Mouse (Mus musculus) embryonic facial prominence, embryonic 14.5 days (tissue): ENCODE data around the gene Dclk2. TPM values are rescaled to one million over a fixed set of nuclear protein-coding genes. Genes with fewer than 3 reads are reported as not detected.

Experiments
- ATAC-seq: fragments of 200-750 bp; cut with Nextera tagmentation; 2 replicates; pipeline ENCODE4 v1.8.0; 2017; ENCODE audit warnings: low read depth, moderate number of reproducible peaks, moderate TSS enrichment
- DNase-seq: peaks from one replicate; pipeline ENCODE4 v3.0.0-alpha.2; 2015; ENCODE audit warnings: low spot score
- H3K27ac ChIP-seq: fragments of 300-500 bp; sonication (generic); replicated peaks from 2 replicates; pipeline ENCODE4 v1.5.1; 2014; ENCODE audit warnings: low read depth, mild to moderate bottlenecking, low read length, moderate library complexity
- H3K27me3 ChIP-seq: fragments of 300-500 bp; sonication (generic); replicated peaks from 2 replicates; pipeline ENCODE4 v1.6.1; 2014; ENCODE audit warnings: low read length; ENCODE audit not compliant: control insufficient read depth, insufficient read depth
- H3K36me3 ChIP-seq: fragments of 300-500 bp; sonication (generic); 2 replicates; pipeline ENCODE4 v1.6.1; 2014; ENCODE audit warnings: low read length, mixed read lengths; ENCODE audit not compliant: control insufficient read depth, insufficient read depth
- H3K4me1 ChIP-seq: fragments of 300-500 bp; sonication (generic); 2 replicates; pipeline ENCODE4 v1.6.1; 2014; ENCODE audit warnings: antibody characterized with exemption, low read length; ENCODE audit not compliant: control insufficient read depth, insufficient read depth
- H3K4me2 ChIP-seq: fragments of 300-500 bp; sonication (generic); 2 replicates; pipeline ENCODE4 v1.6.1; 2014; ENCODE audit warnings: low read depth, mild to moderate bottlenecking, low read length, moderate library complexity, mixed read lengths
- H3K4me3 ChIP-seq: fragments of 300-500 bp; sonication (generic); 2 replicates; pipeline ENCODE4 v1.5.1; 2014; ENCODE audit warnings: low read depth, mild to moderate bottlenecking, low read length
- H3K9ac ChIP-seq: fragments of 300-500 bp; sonication (generic); 2 replicates; pipeline ENCODE4 v1.6.1; 2014; ENCODE audit warnings: low read depth, mild to moderate bottlenecking, low read length, moderate library complexity, mixed read lengths
- H3K9me3 ChIP-seq: fragments of 300-500 bp; sonication (generic); 2 replicates; pipeline ENCODE4 v1.6.1; 2016; ENCODE audit warnings: low read length; ENCODE audit not compliant: control insufficient read depth
- WGBS: fragments of 180-500 bp; shearing (Covaris S2); extraction: QIAGEN DNeasy Blood & Tissue Kit; methylation state at CpG from one replicate; pipeline ENCODE4 v1.1.7; 2014; 5-methylcytosine and 5-hydroxymethylcytosine counted together
- polyA plus RNA-seq: library from polyadenylated mRNA; unstranded; fragments of >200 nt; fragmentation: Nextera tagmentation; extraction: Ambion mirVana; gene quantifications from 2 replicates; pipeline ENCODE4 v1.2.1, GENCODE M21; 2014

The Dclk2 gene
- 9.9 and 13.0 TPM in 2 replicates for polyA plus RNA-seq

DNA sequence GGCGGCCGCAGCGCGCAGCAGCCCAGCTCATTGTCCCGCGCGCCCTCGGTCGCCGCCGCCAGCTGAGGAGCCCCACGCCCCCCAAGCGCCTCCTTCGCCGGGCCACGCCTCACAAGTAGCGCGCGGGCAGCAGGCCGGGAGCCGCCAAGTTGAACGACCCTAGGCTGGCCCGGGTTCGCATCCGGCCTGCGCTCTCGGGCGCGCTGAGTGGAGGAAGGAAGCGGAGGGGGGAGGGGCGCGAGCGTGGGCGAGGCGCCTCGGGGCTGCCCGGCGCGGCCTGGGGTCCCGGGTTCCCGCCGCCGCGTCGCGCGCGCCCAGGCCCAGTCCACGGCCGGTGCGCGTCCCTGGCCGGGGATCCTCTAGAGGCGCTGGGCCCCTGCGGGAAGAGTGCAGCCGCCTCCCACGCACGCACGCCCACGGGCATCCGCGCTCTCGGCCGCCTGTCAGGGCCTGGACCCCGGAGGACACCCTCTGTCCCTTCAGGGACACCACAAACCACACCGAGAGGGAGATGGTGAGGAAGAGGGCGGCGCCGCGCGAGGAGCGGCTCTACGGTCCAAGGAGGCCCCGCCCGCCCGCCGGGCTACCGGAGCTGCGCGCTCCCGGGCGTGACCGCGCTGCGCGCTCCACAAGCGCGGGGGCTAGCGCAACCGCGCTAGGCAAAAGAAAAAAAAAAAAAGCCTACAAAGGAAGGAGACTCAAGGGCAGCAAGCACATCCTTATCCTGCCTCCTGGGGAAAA is at the start of gene Dclk2:
TSS of gene Dclk2 (minus strand) at position 510 of the 741 bp plus-strand sequence.
- H3K9ac ChIP-seq, result peak within 1 kb of the TSS; percentile 85
- peak; percentile 83 for DNase-seq
- peaks cover 14% of the 10 kb centered on the region for H3K27me3 ChIP-seq
- no peaks in the 10 kb centered on the region for H3K9me3 ChIP-seq
- H3K4me1 ChIP-seq, result peaks cover 3% of the 10 kb centered on the region; the same call in 1 of the 2 replicates
- peak within 1 kb of the TSS; percentile 97 for H3K4me2 ChIP-seq
- peak within 1 kb of the TSS; percentile 63; the same call in 1 of the 2 replicates for H3K27ac ChIP-seq
- H3K4me3 ChIP-seq, result peak within 1 kb of the TSS; percentile 83
- peak; percentile 90 for ATAC-seq
- under 1% methylated on average over 40 of the region's 91 CpGs for WGBS
- H3K36me3 ChIP-seq, result no peaks in the 10 kb centered on the region

DNA sequence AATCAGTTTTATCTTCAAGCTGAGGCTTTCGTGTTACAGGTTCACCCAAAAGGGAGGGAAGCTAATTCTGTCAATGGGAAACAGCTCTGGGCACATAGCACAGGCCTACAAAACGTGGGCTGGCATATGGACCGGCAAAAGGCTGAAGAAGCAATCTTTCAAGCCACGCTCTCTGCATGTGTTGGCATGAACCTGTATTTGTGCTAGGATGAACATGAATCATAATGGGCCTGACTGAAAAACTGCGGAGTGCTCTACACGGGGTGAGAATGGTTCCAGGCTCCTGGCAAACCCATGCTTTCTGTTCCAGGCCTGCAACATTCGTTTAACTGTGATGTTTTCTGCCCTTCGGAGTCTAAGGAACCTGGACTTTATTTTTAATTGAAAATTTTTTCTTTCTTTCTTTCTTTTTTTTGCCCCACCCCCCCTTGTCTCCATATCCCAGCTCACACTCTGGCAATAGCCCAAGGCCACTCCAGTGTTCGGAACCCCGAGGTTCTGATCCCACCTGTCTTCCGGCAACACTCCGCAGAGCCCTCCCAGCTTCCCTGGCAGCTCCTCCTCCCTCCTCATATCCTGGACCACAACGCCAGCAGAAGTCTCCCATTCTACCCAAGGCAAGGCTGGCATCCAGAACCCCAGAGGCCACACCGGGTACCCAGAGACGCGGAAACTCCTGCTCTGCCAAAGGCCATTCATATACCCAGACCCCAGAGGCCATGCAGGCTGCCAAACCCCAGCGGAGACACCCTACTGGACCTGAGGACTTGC is 42.2 kb upstream of the Dclk2 start:
- Histone ChIP-seq H3K9ac (no peak overlapping the region), H3K9me3 (no peaks in the 10 kb centered on the region), H3K36me3 (no peaks in the 10 kb centered on the region), H3K4me2 (no peak overlapping the region), H3K4me3 (no peak overlapping the region), H3K27me3 (no peaks in the 10 kb centered on the region), H3K4me1 (no peaks in the 10 kb centered on the region), H3K27ac (no peak overlapping the region)
- 79% methylated on average over 17 of the region's 17 CpGs for WGBS
- no peak for DNase-seq
- ATAC-seq, result no peak

DNA sequence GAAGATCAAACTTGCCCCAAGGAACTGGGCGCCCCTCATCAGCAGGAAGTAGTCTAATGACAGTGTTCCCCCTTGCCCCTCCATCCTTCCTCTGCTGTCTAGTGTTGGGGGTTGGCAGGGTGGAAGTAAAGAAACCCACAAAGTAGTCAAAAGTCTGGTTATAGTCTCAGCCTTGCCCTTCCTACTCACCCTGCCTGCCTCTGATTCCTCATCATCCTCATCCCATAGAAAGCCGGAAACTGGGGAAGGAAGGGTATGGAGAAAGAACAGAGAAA is 40.7 kb upstream of the Dclk2 start:
- no peaks in the 10 kb centered on the region for H3K4me1 ChIP-seq
- DNase-seq, result no peak
- WGBS, result 93% methylated on average over 2 of the region's 2 CpGs
- H3K4me3 ChIP-seq, result no peak overlapping the region
- no peak for ATAC-seq
- H3K36me3 ChIP-seq, result no peaks in the 10 kb centered on the region
- H3K27me3 ChIP-seq, result no peaks in the 10 kb centered on the region
- no peak overlapping the region for H3K27ac ChIP-seq
- H3K9ac ChIP-seq, result no peak overlapping the region
- no peak overlapping the region for H3K4me2 ChIP-seq
- H3K9me3 ChIP-seq, result no peaks in the 10 kb centered on the region

DNA sequence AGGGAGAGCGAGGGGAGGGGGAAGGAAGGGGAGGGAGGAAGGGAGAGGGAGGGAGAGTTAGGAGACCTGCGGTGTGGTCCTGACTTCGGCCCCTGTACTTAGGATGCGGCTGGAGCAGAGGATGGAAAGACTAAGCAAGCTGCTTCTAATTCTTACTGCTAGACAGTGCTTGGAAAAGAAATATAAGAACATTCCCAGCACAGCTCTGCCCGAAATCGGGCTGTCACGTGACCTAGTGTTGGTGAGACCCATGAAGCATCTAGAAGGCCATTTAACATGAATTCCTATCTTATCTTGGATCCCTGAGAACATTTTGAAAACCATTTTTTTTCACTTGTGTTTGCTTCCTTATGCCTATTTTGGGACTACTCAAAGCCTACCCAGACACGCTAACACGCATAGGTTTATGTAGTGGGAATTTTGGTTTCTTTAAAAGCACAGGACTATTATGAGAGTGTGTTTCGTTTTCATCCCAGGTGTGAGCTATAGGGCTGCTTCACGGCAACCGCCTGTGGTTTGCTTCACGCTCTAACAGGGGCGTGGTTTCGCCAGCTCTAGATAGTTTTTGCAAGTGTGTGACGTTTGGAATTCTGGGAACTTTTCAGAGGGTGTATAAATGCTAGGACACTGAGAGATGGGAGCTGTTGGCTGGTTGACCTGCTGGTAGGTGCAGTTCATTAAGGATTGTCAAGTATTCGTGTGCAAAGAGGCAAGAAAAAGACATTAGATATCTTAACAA is 40.2 kb upstream of the Dclk2 start:
- Histone ChIP-seq H3K4me1 (no peaks in the 10 kb centered on the region), H3K27ac (no peak overlapping the region), H3K9me3 (no peaks in the 10 kb centered on the region), H3K9ac (no peak overlapping the region), H3K27me3 (no peaks in the 10 kb centered on the region), H3K4me2 (no peak overlapping the region), H3K4me3 (no peak overlapping the region), H3K36me3 (no peaks in the 10 kb centered on the region)
- WGBS, result 86% methylated on average over 17 of the region's 17 CpGs
- DNase-seq (no peak), ATAC-seq (no peak)

DNA sequence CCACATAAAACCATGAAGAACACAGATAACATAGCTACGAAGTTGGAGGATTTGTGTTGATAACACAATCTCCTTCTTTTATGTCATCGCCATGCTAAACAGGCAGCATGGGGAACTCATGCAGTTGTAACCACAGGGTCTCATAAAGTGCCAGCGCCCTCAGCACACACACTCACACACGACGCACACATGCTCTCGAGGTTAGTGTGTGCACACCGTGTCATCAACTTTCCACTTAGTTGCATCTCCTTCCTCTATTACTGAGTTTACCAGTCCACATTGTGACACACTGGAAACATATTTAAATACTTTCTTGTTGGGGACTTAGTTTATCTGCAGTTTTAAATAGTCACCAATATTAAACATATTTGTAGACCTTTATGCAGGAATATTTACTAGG is 38.4 kb upstream of the Dclk2 start:
- WGBS, result 88% methylated on average over 7 of the region's 7 CpGs
- Histone ChIP-seq H3K4me3 (no peak overlapping the region), H3K27me3 (no peaks in the 10 kb centered on the region), H3K36me3 (no peaks in the 10 kb centered on the region), H3K4me1 (peaks cover 4% of the 10 kb centered on the region; the same call in 1 of the 2 replicates), H3K27ac (no peak overlapping the region), H3K9ac (no peak overlapping the region), H3K4me2 (no peak overlapping the region), H3K9me3 (0 out of 2 replicates have a peak, but pooled peaks cover 1% of the 10 kb centered on the region)
- ATAC-seq (no peak), DNase-seq (no peak)

DNA sequence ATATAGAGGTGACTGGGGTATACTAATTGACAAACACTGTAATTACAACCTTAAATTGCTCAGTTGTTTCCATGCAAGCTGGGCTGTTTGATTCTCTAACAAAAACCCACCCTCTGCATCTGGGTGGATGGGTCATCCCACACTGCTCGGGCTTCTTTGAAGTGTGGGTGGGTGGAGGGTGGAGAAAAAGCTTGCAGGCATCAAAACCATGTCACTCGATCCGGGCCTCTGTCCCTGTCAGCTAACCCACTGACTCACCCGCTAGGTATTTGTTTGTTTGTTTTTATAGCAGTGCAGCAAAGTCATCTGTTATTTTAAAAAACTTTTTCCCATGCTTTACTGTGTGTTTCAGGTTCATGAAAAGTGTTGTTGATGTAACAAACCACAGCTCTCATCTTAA is 34.7 kb upstream of the Dclk2 start:
- no peak overlapping the region for H3K4me2 ChIP-seq
- H3K9ac ChIP-seq, result no peak overlapping the region
- peaks cover 8% of the 10 kb centered on the region; the same call in 1 of the 2 replicates for H3K9me3 ChIP-seq
- no peak overlapping the region for H3K27ac ChIP-seq
- DNase-seq (peak; percentile 8), ATAC-seq (no peak)
- WGBS, result 11% methylated on average over 4 of the region's 4 CpGs
- H3K36me3 ChIP-seq, result no peaks in the 10 kb centered on the region
- no peaks in the 10 kb centered on the region for H3K27me3 ChIP-seq
- H3K4me3 ChIP-seq, result no peak overlapping the region
- peaks cover 4% of the 10 kb centered on the region; the same call in 1 of the 2 replicates for H3K4me1 ChIP-seq

DNA sequence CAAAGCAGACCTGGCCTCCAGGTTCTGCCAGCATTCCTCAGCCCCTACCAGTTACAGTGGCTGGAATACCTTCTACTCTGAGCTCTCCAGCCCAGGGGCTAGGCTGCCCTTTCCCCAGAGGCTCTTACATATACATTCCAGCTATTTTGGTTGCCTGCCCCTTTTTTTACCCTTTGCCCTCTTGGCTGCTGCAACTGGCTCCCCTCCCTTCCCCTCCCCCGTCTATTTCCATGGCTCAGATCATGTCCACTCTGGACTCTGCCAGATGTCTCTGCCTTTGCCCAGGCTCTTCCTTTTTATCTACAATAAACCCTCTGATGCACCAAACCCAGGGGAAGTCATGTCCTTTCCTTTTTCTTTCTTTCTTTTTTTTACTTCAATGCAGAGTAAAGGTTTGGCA is 33.9 kb upstream of the Dclk2 start:
- H3K4me2 ChIP-seq, result no peak overlapping the region
- 19% methylated on average over 1 of the region's 1 CpGs for WGBS
- no peak overlapping the region for H3K4me3 ChIP-seq
- H3K9me3 ChIP-seq, result peaks cover 8% of the 10 kb centered on the region; the same call in 1 of the 2 replicates
- no peaks in the 10 kb centered on the region for H3K27me3 ChIP-seq
- H3K4me1 ChIP-seq, result peaks cover 4% of the 10 kb centered on the region; the same call in 1 of the 2 replicates
- no peak overlapping the region for H3K27ac ChIP-seq
- no peak overlapping the region for H3K9ac ChIP-seq
- H3K36me3 ChIP-seq, result no peaks in the 10 kb centered on the region
- DNase-seq, result no peak
- ATAC-seq, result no peak

DNA sequence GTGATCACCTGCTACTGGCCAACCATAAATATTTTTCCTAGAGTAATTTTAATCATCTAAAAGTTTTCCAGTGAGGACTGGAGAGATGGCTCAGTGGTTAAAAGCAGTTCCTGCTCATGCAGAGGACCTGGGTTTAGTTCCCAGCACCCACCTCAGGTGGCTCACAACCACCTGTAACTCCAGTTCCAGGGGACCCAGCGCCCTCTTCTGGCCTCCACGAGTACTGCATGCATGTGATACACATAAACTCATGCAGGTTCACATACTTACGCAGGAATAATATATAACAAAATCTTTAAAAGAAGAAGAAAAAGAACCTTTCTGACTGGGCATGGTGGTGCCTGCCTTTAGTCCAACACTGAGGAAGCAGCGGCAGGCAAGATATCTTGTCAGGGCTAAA is 33.2 kb upstream of the Dclk2 start:
- Histone ChIP-seq H3K4me2 (no peak overlapping the region), H3K9me3 (peaks cover 8% of the 10 kb centered on the region; the same call in 1 of the 2 replicates), H3K9ac (no peak overlapping the region), H3K27ac (no peak overlapping the region), H3K36me3 (no peaks in the 10 kb centered on the region), H3K4me1 (peaks cover 4% of the 10 kb centered on the region; the same call in 1 of the 2 replicates), H3K27me3 (no peaks in the 10 kb centered on the region), H3K4me3 (no peak overlapping the region)
- no peak for DNase-seq
- 88% methylated on average over 4 of the region's 4 CpGs for WGBS
- ATAC-seq, result no peak
